Mouse (Mus musculus) midbrain, embryonic 11.5 days (tissue): ENCODE measurements around the gene Sf1. TPM values are rescaled to one million over a fixed set of nuclear protein-coding genes. Genes with fewer than 3 reads are reported as not detected.
A peak's percentile ranks its signal among the peaks of the same experiment; 100 is the strongest.

Source experiments
- ATAC-seq: fragments of 200-750 bp; cut with Nextera tagmentation; 2 replicates; pipeline ENCODE4 v1.8.0; 2017; ENCODE audit warnings: moderate TSS enrichment, moderate library complexity; ENCODE audit not compliant: low FRiP score
- DNase-seq: peaks from one replicate; pipeline ENCODE4 v3.0.0; 2015; ENCODE audit warnings: low spot score; ENCODE audit errors: missing footprints
- H3K27ac ChIP-seq: fragments of 300-500 bp; sonication (generic); 2 replicates; pipeline ENCODE4 v1.5.1; 2014; ENCODE audit warnings: low read depth, low read length
- H3K27me3 ChIP-seq: fragments of 300-500 bp; sonication (generic); 2 replicates; pipeline ENCODE4 v1.6.1; 2014; ENCODE audit warnings: mild to moderate bottlenecking, low read length, moderate library complexity, mixed read lengths; ENCODE audit not compliant: control insufficient read depth, insufficient read depth
- H3K36me3 ChIP-seq: fragments of 300-500 bp; sonication (generic); 2 replicates; pipeline ENCODE4 v1.6.1; 2014; ENCODE audit warnings: mild to moderate bottlenecking, low read length, moderate library complexity, mixed read lengths; ENCODE audit not compliant: control insufficient read depth, insufficient read depth
- H3K4me1 ChIP-seq: fragments of 300-500 bp; sonication (generic); 2 replicates; pipeline ENCODE4 v1.6.1; 2014; ENCODE audit warnings: low read length; ENCODE audit not compliant: control insufficient read depth, insufficient read depth
- H3K4me2 ChIP-seq: fragments of 300-500 bp; sonication (generic); 2 replicates; pipeline ENCODE4 v1.6.1; 2014; ENCODE audit warnings: mild to moderate bottlenecking, moderate library complexity
- H3K4me3 ChIP-seq: fragments of 300-500 bp; sonication (generic); 2 replicates; pipeline ENCODE4 v1.5.1; 2014; ENCODE audit warnings: low read depth, low read length
- H3K9ac ChIP-seq: fragments of 300-500 bp; sonication (generic); 2 replicates; pipeline ENCODE4 v1.6.1; 2014; ENCODE audit warnings: low read length
- H3K9me3 ChIP-seq: fragments of 300-500 bp; sonication (generic); 2 replicates; pipeline ENCODE4 v1.6.1; 2016; ENCODE audit warnings: low read length; ENCODE audit not compliant: control insufficient read depth
- WGBS: fragments of 180-500 bp; shearing (Covaris S2); extraction: QIAGEN DNeasy Blood & Tissue Kit; methylation state at CpG from one replicate; pipeline ENCODE4 v1.1.7; 2014; 5-methylcytosine and 5-hydroxymethylcytosine counted together
- polyA plus RNA-seq: library from polyadenylated mRNA; unstranded; fragments of >200 nt; fragmentation: Nextera tagmentation; extraction: Ambion mirVana; gene quantifications from 2 replicates; pipeline ENCODE4 v1.2.1, GENCODE M21; 2014

The Sf1 gene
- polyA plus RNA-seq, 1 experiment from 2014 or later, result 215 TPM

GRCm38 (mm10) chr19:6398447-6399284 is 35.2 kb downstream of the Sf1 start:
- ATAC-seq (peak; percentile 69), DNase-seq (peak; percentile 96)
- Histone ChIP-seq H3K4me1 (peaks cover 23% of the 10 kb centered on the region), H3K27ac (no peak overlapping the region), H3K9ac (peak overlapping the region; percentile 70), H3K36me3 (no peaks in the 10 kb centered on the region), H3K27me3 (peaks cover 31% of the 10 kb centered on the region), H3K4me3 (peak overlapping the region; percentile 60), H3K4me2 (peak overlapping the region; percentile 100), H3K9me3 (no peaks in the 10 kb centered on the region)
- WGBS, result 1% methylated on average over 39 of the region's 39 CpGs

- peaks cover 31% of the 10 kb centered on the region for H3K27me3 ChIP-seq
Measured at GRCm38 (mm10) chr19:6399285-6400095, 36.0 kb downstream of the Sf1 start, which contains the start of gene Rasgrp2. Rasgrp2 (plus strand) TSS chr19:6399340.

GRCm38 (mm10) chr19:6400096-6401086 is 36.9 kb downstream of the Sf1 start:
- peaks cover 31% of the 10 kb centered on the region for H3K27me3 ChIP-seq
- no peak overlapping the region for H3K27ac ChIP-seq
- peak; percentile 92 for DNase-seq

More at GRCm38 (mm10) chr19:6399285-6400095, 36.0 kb downstream of the Sf1 start, which contains the start of gene Rasgrp2:
- DNase-seq (peak; percentile 94), ATAC-seq (peak; percentile 20)
- Histone ChIP-seq H3K9ac (peak within 1 kb of the TSS; percentile 70), H3K4me1 (peaks cover 23% of the 10 kb centered on the region), H3K27ac (no peak within 1 kb of the TSS), H3K36me3 (no peaks in the 10 kb centered on the region), H3K9me3 (no peaks in the 10 kb centered on the region), H3K4me2 (peak within 1 kb of the TSS; percentile 100), H3K4me3 (peak within 1 kb of the TSS; percentile 60)
- WGBS, result under 1% methylated on average over 78 of the region's 87 CpGs

GRCm38 (mm10) chr19:6401131-6401815 is 37.8 kb downstream of the Sf1 start:
- Histone ChIP-seq H3K4me2 (peak overlapping the region; percentile 44), H3K4me1 (peaks cover 23% of the 10 kb centered on the region), H3K27me3 (peaks cover 31% of the 10 kb centered on the region), H3K36me3 (no peaks in the 10 kb centered on the region), H3K27ac (no peak overlapping the region), H3K9ac (peak overlapping the region; percentile 36; the same call in 1 of the 2 replicates), H3K4me3 (peak overlapping the region; percentile 23), H3K9me3 (no peaks in the 10 kb centered on the region)
- WGBS, result under 1% methylated on average over 31 of the region's 32 CpGs
- peak; percentile 98 for DNase-seq
- peak; percentile 36 for ATAC-seq

More at GRCm38 (mm10) chr19:6400096-6401086, 36.9 kb downstream of the Sf1 start:
- Histone ChIP-seq H3K4me3 (peak overlapping the region; percentile 60), H3K9me3 (no peaks in the 10 kb centered on the region), H3K9ac (peak overlapping the region; percentile 70), H3K36me3 (no peaks in the 10 kb centered on the region), H3K4me1 (peaks cover 23% of the 10 kb centered on the region), H3K4me2 (peak overlapping the region; percentile 100)
- no peak for ATAC-seq
- 4% methylated on average over 29 of the region's 29 CpGs for WGBS

GRCm38 (mm10) chr19:6401951-6402350 is 38.5 kb downstream of the Sf1 start:
- Histone ChIP-seq H3K36me3 (no peaks in the 10 kb centered on the region), H3K4me2 (peak overlapping the region; percentile 44; the same call in 1 of the 2 replicates), H3K9ac (no peak overlapping the region), H3K4me3 (no peak overlapping the region; the same call in 1 of the 2 replicates), H3K27ac (no peak overlapping the region), H3K27me3 (peaks cover 31% of the 10 kb centered on the region), H3K4me1 (peaks cover 23% of the 10 kb centered on the region), H3K9me3 (no peaks in the 10 kb centered on the region)
- DNase-seq (no peak), ATAC-seq (no peak)
- WGBS, result 13% methylated on average over 9 of the region's 9 CpGs

GRCm38 (mm10) chr19:6403869-6404268 is 40.4 kb downstream of the Sf1 start:
- no peaks in the 10 kb centered on the region for H3K36me3 ChIP-seq
- no peak overlapping the region for H3K27ac ChIP-seq
- H3K4me2 ChIP-seq, result no peak overlapping the region
- ATAC-seq, result no peak
- H3K9me3 ChIP-seq, result no peaks in the 10 kb centered on the region
- no peak overlapping the region for H3K9ac ChIP-seq
- peaks cover 16% of the 10 kb centered on the region for H3K4me1 ChIP-seq
- DNase-seq, result no peak
- H3K27me3 ChIP-seq, result peaks cover 31% of the 10 kb centered on the region
- no peak overlapping the region for H3K4me3 ChIP-seq
- 85% methylated on average over 10 of the region's 10 CpGs for WGBS

GRCm38 (mm10) chr19:6405433-6405832 is 41.9 kb downstream of the Sf1 start:
- Histone ChIP-seq H3K27ac (no peak overlapping the region), H3K27me3 (peaks cover 23% of the 10 kb centered on the region), H3K9ac (no peak overlapping the region), H3K9me3 (no peaks in the 10 kb centered on the region), H3K4me1 (peaks cover 12% of the 10 kb centered on the region), H3K4me2 (no peak overlapping the region), H3K4me3 (no peak overlapping the region), H3K36me3 (no peaks in the 10 kb centered on the region)
- DNase-seq, result no peak
- WGBS, result 61% methylated on average over 10 of the region's 10 CpGs
- ATAC-seq, result no peak

- H3K9ac ChIP-seq, result no peak overlapping the region
- WGBS, result 80% methylated on average over 8 of the region's 8 CpGs
- H3K27ac ChIP-seq, result no peak overlapping the region
Measured at GRCm38 (mm10) chr19:6407109-6407508, 43.6 kb downstream of the Sf1 start.

More at GRCm38 (mm10) chr19:6407109-6407508, 43.6 kb downstream of the Sf1 start:
- Histone ChIP-seq H3K36me3 (no peaks in the 10 kb centered on the region), H3K27me3 (peaks cover 11% of the 10 kb centered on the region; the same call in 1 of the 2 replicates), H3K4me2 (no peak overlapping the region), H3K4me1 (peaks cover 2% of the 10 kb centered on the region; the same call in 1 of the 2 replicates), H3K9me3 (no peaks in the 10 kb centered on the region), H3K4me3 (no peak overlapping the region)
- DNase-seq (no peak), ATAC-seq (no peak)
